15 mouse cellular contexts compared by ENCODE assay signal in the genomic region with DNA sequence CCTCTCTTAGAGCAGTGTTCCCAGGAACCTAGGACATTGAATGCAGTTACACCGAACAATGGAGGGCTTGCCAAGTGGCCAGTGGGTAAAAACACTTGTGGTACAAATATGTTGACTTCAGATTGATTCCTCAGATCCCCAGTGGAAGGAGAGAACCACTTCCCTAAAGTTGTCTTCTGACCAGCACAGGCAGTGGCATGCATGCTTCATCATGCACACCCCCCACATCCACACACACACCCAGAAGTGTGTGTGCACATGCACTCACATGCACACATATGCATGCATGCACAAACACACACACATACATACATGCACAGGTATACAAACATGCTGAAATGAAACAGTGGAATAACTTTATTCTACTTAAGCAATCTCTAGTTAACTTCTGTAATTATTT.
"Had no signal": no experiment of that assay in that cellular context is flagged by ENCODE, and none has a peak within 500 bp of the region (broad histone marks: within the 10 kb centered on the region; RNA-seq: fewer than 3 reads in every experiment).

No protein-coding gene starts in this region.

- H3K4me2 ChIP-seq: neural tube, embryonic 15.5 days; stomach, embryonic 15.5 days had no signal

- H3K4me1 ChIP-seq: neural tube, embryonic 15.5 days; stomach, embryonic 15.5 days had no signal

- DNase-seq: retina, postnatal 1 day; right cerebral cortex, adult 18-20 months; right cerebral cortex, postnatal 14 days; right cerebral cortex, postnatal 25 days; right cerebral cortex, postnatal 4 days; spleen, adult 18-20 months; thymus, adult 18-20 months; thymus, adult 2 months; thymus, postnatal 14 days; thymus, postnatal 25 days; thymus, postnatal 36 days; thymus, postnatal 4 days had no signal

- H3K9ac ChIP-seq: neural tube, embryonic 15.5 days; stomach, embryonic 15.5 days had no signal

- H3K4me3 ChIP-seq: neural tube, embryonic 15.5 days; stomach, embryonic 15.5 days had no signal

- H3K27me3 ChIP-seq: neural tube, embryonic 15.5 days; stomach, embryonic 15.5 days had no signal

- H3K9me3 ChIP-seq: neural tube, embryonic 15.5 days; stomach, embryonic 15.5 days had no signal

- H3K27ac ChIP-seq: neural tube, embryonic 15.5 days; stomach, embryonic 15.5 days; stomach, postnatal 0 days had no signal
